ENCODE assay signal across 25 mouse cellular contexts in genomic region chr10:75338852-75339251, GRCm38 (mm10). TPM values are rescaled to one million over a fixed set of nuclear protein-coding genes. Genes with fewer than 3 reads are reported as not detected.
A peak's percentile ranks its signal among the peaks of the same experiment; 100 is the strongest.
DNase-seq lines count a peak whose midpoint lies in the region; ATAC-seq and TF ChIP-seq lines count a peak whose summit lies in the region.
"Had no signal": no experiment of that assay in that cellular context is flagged by ENCODE, and none has a peak within 500 bp of the region (broad histone marks: within the 10 kb centered on the region; RNA-seq: fewer than 3 reads in every experiment).

No protein-coding gene starts in this region.

- TF ChIP-seq RAD21 in CH12.LX (IDR thresholded peaks at IDR 0.05; ENCODE audit: low read depth, low read length) = no peak

- no peaks in the 10 kb centered on the region for H3K79me2 ChIP-seq in CH12.LX (replicated peaks; ENCODE audit: control insufficient read depth, extremely low read depth, insufficient read depth, poor library complexity, severe bottlenecking)
- no peaks in the 10 kb centered on the region for H3K79me2 ChIP-seq in heart, adult 2 months (replicated peaks; ENCODE audit: control insufficient read depth, insufficient read depth, low read length)

- H3K27me3 ChIP-seq in CH12.LX (replicated peaks) = no peaks in the 10 kb centered on the region
- H3K27me3 ChIP-seq in megakaryocyte, embryonic 14.5 days (replicated peaks) = no peaks in the 10 kb centered on the region
- no peaks in the 10 kb centered on the region for H3K27me3 ChIP-seq in splenic B cell, adult 2 months (ENCODE audit: control insufficient read depth, insufficient read depth, low read length, poor library complexity, severe bottlenecking)
- no peaks in the 10 kb centered on the region for H3K27me3 ChIP-seq in hindbrain, embryonic 10.5 days (ENCODE audit: insufficient read depth, poor library complexity, severe bottlenecking)
- no peaks in the 10 kb centered on the region for H3K27me3 ChIP-seq in heart, adult 2 months (ENCODE audit: control insufficient read depth, insufficient read depth, low read length)
- H3K27me3 ChIP-seq: forebrain, embryonic 13.5 days; heart, embryonic 12.5 days; heart, embryonic 15.5 days; intestine, embryonic 15.5 days had no signal

- TF ChIP-seq CTCF in CH12.LX (conservative IDR thresholded peaks at IDR 0.05 in 1 of 2, IDR thresholded peaks at IDR 0.05 in 1 of 2; ENCODE audit: low read depth in 2 of 2, low read length in 2 of 2) = no peak
- TF ChIP-seq CTCF in heart, adult 2 months (IDR thresholded peaks at IDR 0.05) = no peak

- no peak overlapping the region for H3K4me3 ChIP-seq in CH12.LX (replicated peaks in 1 of 3; ENCODE audit: low read depth in 2 of 3, low read length in 2 of 3, poor library complexity in 1 of 3)
- peak overlapping the region; percentile 26 for H3K4me3 ChIP-seq in megakaryocyte, embryonic 14.5 days (replicated peaks)
- no peak overlapping the region for H3K4me3 ChIP-seq in hindbrain, embryonic 10.5 days
- no peak overlapping the region for H3K4me3 ChIP-seq in heart, adult 2 months
- H3K4me3 ChIP-seq: forebrain, embryonic 10.5 days; forebrain, embryonic 13.5 days; heart, embryonic 12.5 days; heart, embryonic 15.5 days; hindbrain, embryonic 13.5 days; intestine, embryonic 15.5 days had no signal

- WGBS in hindbrain, embryonic 10.5 days = 85% methylated on average over 5 of the region's 5 CpGs
- WGBS in heart, adult 2 months = 82% methylated on average over 5 of the region's 5 CpGs

- intact Hi-C loops in heart, adult 2 months (cut with DNase I) = no loop called here

- dilution Hi-C loops in CH12.LX (cut with MboI; ENCODE audit: extremely low pct_ligation_motif_present, extremely low pct_unique_long_range_greater_than_20kb, low sequenced_read_pairs) = no loop called here

- in situ Hi-C loops in CH12.LX (cut with MboI; ENCODE audit: low pct_ligation_motif_present, low pct_unique_long_range_greater_than_20kb, low sequenced_read_pairs) = no loop called here

- peaks cover 9 to 18% of the 10 kb centered on the region in 2 experiments for H3K36me3 ChIP-seq in CH12.LX (replicated peaks in 1 of 2; ENCODE audit: control insufficient read depth in 1 of 2, insufficient read depth in 1 of 2, low read length in 1 of 2)
- H3K36me3 ChIP-seq in megakaryocyte, embryonic 14.5 days (replicated peaks; ENCODE audit: low read length) = peaks cover 30% of the 10 kb centered on the region
- no peaks in the 10 kb centered on the region for H3K36me3 ChIP-seq in splenic B cell, adult 2 months (ENCODE audit: control insufficient read depth, insufficient read depth, low read length, poor library complexity, severe bottlenecking)
- H3K36me3 ChIP-seq in hindbrain, embryonic 10.5 days = no peaks in the 10 kb centered on the region
- no peaks in the 10 kb centered on the region; the same call in 1 of the 2 replicates for H3K36me3 ChIP-seq in heart, adult 2 months (ENCODE audit: control insufficient read depth, insufficient read depth, low read length)
- H3K36me3 ChIP-seq: forebrain, embryonic 10.5 days; heart, embryonic 12.5 days; heart, embryonic 15.5 days; hindbrain, embryonic 13.5 days; intestine, embryonic 15.5 days had no signal

- H3K9ac ChIP-seq in CH12.LX (ENCODE audit: insufficient read depth, low read depth) = no peak overlapping the region
- H3K9ac ChIP-seq in heart, adult 2 months (ENCODE audit: low read depth, low read length) = no peak overlapping the region
- H3K9ac ChIP-seq: forebrain, embryonic 13.5 days; forebrain, postnatal 0 days; heart, embryonic 12.5 days; heart, embryonic 15.5 days; hindbrain, embryonic 13.5 days; intestine, embryonic 15.5 days had no signal

- H3K27ac ChIP-seq in CH12.LX (ENCODE audit: insufficient read depth, low read depth) = no peak overlapping the region
- no peak overlapping the region for H3K27ac ChIP-seq in hindbrain, embryonic 10.5 days
- H3K27ac ChIP-seq in heart, adult 2 months = no peak overlapping the region
- H3K27ac ChIP-seq: forebrain, embryonic 10.5 days; forebrain, embryonic 13.5 days; heart, embryonic 15.5 days; hindbrain, embryonic 13.5 days; intestine, embryonic 15.5 days had no signal

- no peak overlapping the region for H3K4me2 ChIP-seq in CH12.LX (ENCODE audit: insufficient read depth, low read depth, poor library complexity, severe bottlenecking)
- H3K4me2 ChIP-seq: forebrain, embryonic 13.5 days; heart, embryonic 12.5 days; heart, embryonic 15.5 days; hindbrain, embryonic 13.5 days; intestine, embryonic 15.5 days had no signal

- TF ChIP-seq EP300 in CH12.LX (IDR thresholded peaks at IDR 0.05; ENCODE audit: low read length) = no peak
- no peak for TF ChIP-seq EP300 in heart, adult 2 months (IDR thresholded peaks at IDR 0.05; ENCODE audit: insufficient read depth, low read depth, low read length)

- TF ChIP-seq POLR2A in CH12.LX (IDR thresholded peaks at IDR 0.05; ENCODE audit: low read depth, low read length) = no peak
- no peak for TF ChIP-seq POLR2A in heart, adult 2 months (IDR thresholded peaks at IDR 0.05; ENCODE audit: insufficient read depth, low read depth, low read length)

- H3K4me1 ChIP-seq in CH12.LX (ENCODE audit: control insufficient read depth in 1 of 2, insufficient read depth in 2 of 2) = peaks cover 11 to 22% of the 10 kb centered on the region in 2 experiments
- H3K4me1 ChIP-seq in megakaryocyte, embryonic 14.5 days = peaks cover 67% of the 10 kb centered on the region
- no peaks in the 10 kb centered on the region for H3K4me1 ChIP-seq in hindbrain, embryonic 10.5 days (replicated peaks)
- peaks cover 3% of the 10 kb centered on the region; the same call in 1 of the 2 replicates for H3K4me1 ChIP-seq in heart, adult 2 months (ENCODE audit: control insufficient read depth, insufficient read depth, low read length)
- H3K4me1 ChIP-seq: forebrain, embryonic 13.5 days; intestine, embryonic 15.5 days had no signal

- H3K9me3 ChIP-seq in CH12.LX (replicated peaks; ENCODE audit: low read length) = no peaks in the 10 kb centered on the region
- peaks cover 10% of the 10 kb centered on the region for H3K9me3 ChIP-seq in megakaryocyte, embryonic 14.5 days
- H3K9me3 ChIP-seq in hindbrain, embryonic 10.5 days = no peaks in the 10 kb centered on the region
- H3K9me3 ChIP-seq: forebrain, embryonic 10.5 days; forebrain, embryonic 13.5 days; heart, embryonic 12.5 days; heart, embryonic 15.5 days; hindbrain, embryonic 13.5 days; intestine, embryonic 15.5 days had no signal

- peak; percentile 85 for ATAC-seq in granulocyte monocyte progenitor cell, adult 5-6 weeks (replicated peaks; ENCODE audit: poor library complexity, severe bottlenecking)
- ATAC-seq: CD4-positive, CD25-positive, alpha-beta regulatory T cell, adult 4 months; forebrain, embryonic 13.5 days; forebrain, postnatal 0 days; hindbrain, embryonic 16.5 days; intestine, embryonic 15.5 days; Patski had no signal

- DNase-seq in CH12.LX (ENCODE audit: extremely low read depth) = no peak
- DNase-seq in splenic B cell, adult 2 months (ENCODE audit: low read depth, low spot score) = peak; percentile 29
- no peak for DNase-seq in hindbrain, embryonic 10.5 days (ENCODE audit: low spot score)
- DNase-seq in heart, adult 2 months = no peak
- no peak for DNase-seq in ovary, postnatal 10 days (ENCODE audit: low spot score)
- DNase-seq: adrenal gland, postnatal 10 days; cerebellum, adult 11-12 months; cerebellum, adult 8-10 months; cerebellum, postnatal 36 days; forebrain, postnatal 0 days; gastrocnemius, postnatal 36 days; heart, adult 11 months; heart, postnatal 14 days; heart, postnatal 4 days had no signal

TF ChIP-seq in CH12.LX, 34 proteins besides CTCF, POLR2A, EP300 and RAD21:
- no peak for TF ChIP-seq CHD2 (IDR thresholded peaks at IDR 0.05; ENCODE audit: low read length)
- TF ChIP-seq IRF4 (IDR thresholded peaks at IDR 0.05; ENCODE audit: low read depth, low read length) = 0 out of 2 replicates have a peak, but pooled peaks have one; percentile 20
- TF ChIP-seq PAX5 (IDR thresholded peaks at IDR 0.05; ENCODE audit: low read length) = no peak
- no peak for TF ChIP-seq E2F4 (IDR thresholded peaks at IDR 0.05; ENCODE audit: insufficient replicate concordance, low read depth, low read length)

RNA-seq across cellular contexts. Expression of gene Adora2a, which starts 22.2 kb away (rescaled TPM):
- total RNA-seq in CH12.LX (2012; rRNA removed) = 7.1 and 14.4 TPM in 2 replicates
- 2.5 and 3.2 TPM in 2 replicates for total RNA-seq in CH12.LX (2014; rRNA removed)
- polyA plus RNA-seq in CH12.LX (2012; ENCODE audit: insufficient read length, low read depth) = 6.4 and 7.6 TPM in 2 replicates
- total RNA-seq in granulocyte monocyte progenitor cell, adult 5-6 weeks (2014; fragmentation: Nextera tagmentation) = 0.79 and 0.80 TPM in 2 replicates
- total RNA-seq in granulocyte monocyte progenitor cell, adult 5-6 weeks (2017) = 1.1 and 2.4 TPM in 2 replicates
- polyA plus RNA-seq in megakaryocyte, embryonic 14.5 days (2012; ENCODE audit: insufficient read depth, low replicate concordance) = 10.7 and 16.9 TPM in 2 replicates
- polyA plus RNA-seq in hindbrain, embryonic 10.5 days (2016; fragmentation: Nextera tagmentation; extraction: Ambion mirVana) = 2.2 and 2.4 TPM in 2 replicates
- 1 to 10 TPM; 7.1 to 7.2 TPM for total RNA-seq in heart, adult 2 months (2021)
- 14.3 and 18.1 TPM in 2 replicates for polyA plus RNA-seq in heart, adult 2 months (2012; rRNA removed)
